ENCODE assay signal across 15 mouse cellular contexts in genomic region chr2:129046172-129046845, GRCm38 (mm10). TPM values are rescaled to one million over a fixed set of nuclear protein-coding genes. Genes with fewer than 3 reads are reported as not detected.
DNase-seq lines count a peak whose midpoint lies in the region; ATAC-seq and TF ChIP-seq lines count a peak whose summit lies in the region.
"Had no signal": no experiment of that assay in that cellular context is flagged by ENCODE, and none has a peak within 500 bp of the region (broad histone marks: within the 10 kb centered on the region; RNA-seq: fewer than 3 reads in every experiment).

No protein-coding gene starts in this region.

- H3K27me3 ChIP-seq in hindbrain, postnatal 0 days (ENCODE audit: insufficient read depth, low read length), result no peaks in the 10 kb centered on the region
- no peaks in the 10 kb centered on the region for H3K27me3 ChIP-seq in hindbrain, embryonic 11.5 days (ENCODE audit: control insufficient read depth, insufficient read depth, low read length)
- no peaks in the 10 kb centered on the region for H3K27me3 ChIP-seq in stomach, postnatal 0 days (ENCODE audit: control insufficient read depth, insufficient read depth, low read length)
- H3K27me3 ChIP-seq in intestine, postnatal 0 days (replicated peaks; ENCODE audit: control insufficient read depth, insufficient read depth, low read length), result no peaks in the 10 kb centered on the region
- H3K27me3 ChIP-seq: embryonic facial prominence, embryonic 15.5 days; Patski had no signal

- intact Hi-C loops in heart, postnatal 36 days (cut with DNase I), result no loop called here

- ATAC-seq in hindbrain, postnatal 0 days, result no peak
- ATAC-seq in hindbrain, embryonic 11.5 days (ENCODE audit: low FRiP score), result no peak
- peak; percentile 57; the same call in 1 of the 2 replicates for ATAC-seq in stomach, postnatal 0 days (ENCODE audit: low FRiP score, low TSS enrichment)
- ATAC-seq in intestine, postnatal 0 days, result no peak
- ATAC-seq: Patski had no signal

- 60% methylated on average over 6 of the region's 6 CpGs for WGBS in hindbrain, postnatal 0 days
- WGBS in hindbrain, embryonic 11.5 days, result 72% methylated on average over 6 of the region's 6 CpGs
- WGBS in stomach, postnatal 0 days, result 29% methylated on average over 6 of the region's 6 CpGs
- WGBS in intestine, postnatal 0 days, result 45% methylated on average over 6 of the region's 6 CpGs

- no peaks in the 10 kb centered on the region for H3K4me1 ChIP-seq in hindbrain, postnatal 0 days (ENCODE audit: insufficient read depth, low read length)
- no peaks in the 10 kb centered on the region for H3K4me1 ChIP-seq in hindbrain, embryonic 11.5 days (replicated peaks; ENCODE audit: control insufficient read depth, insufficient read depth, low read length)
- H3K4me1 ChIP-seq in stomach, postnatal 0 days (replicated peaks; ENCODE audit: control insufficient read depth, insufficient read depth), result no peaks in the 10 kb centered on the region
- no peaks in the 10 kb centered on the region; the same call in 1 of the 2 replicates for H3K4me1 ChIP-seq in intestine, postnatal 0 days (replicated peaks; ENCODE audit: control insufficient read depth, insufficient read depth, low read length)
- H3K4me1 ChIP-seq: embryonic facial prominence, embryonic 15.5 days; heart, embryonic 13.5 days; liver, embryonic 15.5 days; midbrain, embryonic 12.5 days had no signal

- H3K36me3 ChIP-seq in hindbrain, postnatal 0 days (ENCODE audit: insufficient read depth, low read length), result no peaks in the 10 kb centered on the region
- H3K36me3 ChIP-seq in hindbrain, embryonic 11.5 days (ENCODE audit: control insufficient read depth, insufficient read depth, low read length), result no peaks in the 10 kb centered on the region
- H3K36me3 ChIP-seq in stomach, postnatal 0 days (ENCODE audit: control insufficient read depth, insufficient read depth, low read length), result no peaks in the 10 kb centered on the region
- H3K36me3 ChIP-seq in intestine, postnatal 0 days (ENCODE audit: control insufficient read depth, insufficient read depth), result no peaks in the 10 kb centered on the region
- H3K36me3 ChIP-seq: embryonic facial prominence, embryonic 15.5 days; heart, embryonic 13.5 days; liver, embryonic 15.5 days; midbrain, embryonic 12.5 days had no signal

- H3K9ac ChIP-seq in hindbrain, postnatal 0 days (replicated peaks; ENCODE audit: low read length), result no peak overlapping the region
- no peak overlapping the region for H3K9ac ChIP-seq in hindbrain, embryonic 11.5 days (ENCODE audit: low read depth, low read length)
- no peak overlapping the region for H3K9ac ChIP-seq in stomach, postnatal 0 days (ENCODE audit: low read length)
- H3K9ac ChIP-seq in intestine, postnatal 0 days (ENCODE audit: low read depth, low read length), result no peak overlapping the region
- H3K9ac ChIP-seq: embryonic facial prominence, embryonic 15.5 days; heart, embryonic 13.5 days; liver, embryonic 15.5 days; midbrain, embryonic 12.5 days had no signal

- H3K4me2 ChIP-seq in hindbrain, postnatal 0 days (ENCODE audit: low read depth, low read length), result no peak overlapping the region
- H3K4me2 ChIP-seq in hindbrain, embryonic 11.5 days (replicated peaks; ENCODE audit: low read depth, low read length), result no peak overlapping the region
- H3K4me2 ChIP-seq in stomach, postnatal 0 days (replicated peaks; ENCODE audit: low read depth), result no peak overlapping the region
- H3K4me2 ChIP-seq in intestine, postnatal 0 days (replicated peaks; ENCODE audit: low read depth), result no peak overlapping the region
- H3K4me2 ChIP-seq: embryonic facial prominence, embryonic 15.5 days; heart, embryonic 13.5 days; liver, embryonic 15.5 days; midbrain, embryonic 12.5 days had no signal

- TF ChIP-seq CTCF in hindbrain, postnatal 0 days (IDR thresholded peaks at IDR 0.05; ENCODE audit: low read depth), result no peak
- no peak for TF ChIP-seq CTCF in stomach, postnatal 0 days (IDR thresholded peaks at IDR 0.05; ENCODE audit: low read depth)
- TF ChIP-seq CTCF in intestine, postnatal 0 days (IDR thresholded peaks at IDR 0.05; ENCODE audit: low read depth), result no peak

- no peak for TF ChIP-seq EP300 in stomach, postnatal 0 days (optimal IDR thresholded peaks at IDR 0.05)

- no peak overlapping the region for H3K4me3 ChIP-seq in hindbrain, postnatal 0 days (ENCODE audit: low read length)
- H3K4me3 ChIP-seq in hindbrain, embryonic 11.5 days (ENCODE audit: low read depth, low read length), result no peak overlapping the region
- H3K4me3 ChIP-seq in stomach, postnatal 0 days (ENCODE audit: low read depth, low read length), result no peak overlapping the region
- no peak overlapping the region for H3K4me3 ChIP-seq in intestine, postnatal 0 days (ENCODE audit: low read depth, low read length)
- H3K4me3 ChIP-seq: embryonic facial prominence, embryonic 15.5 days; heart, embryonic 13.5 days; liver, embryonic 15.5 days; midbrain, embryonic 12.5 days had no signal

- H3K9me3 ChIP-seq in hindbrain, postnatal 0 days (ENCODE audit: low read length), result no peaks in the 10 kb centered on the region
- no peaks in the 10 kb centered on the region for H3K9me3 ChIP-seq in hindbrain, embryonic 11.5 days (ENCODE audit: control insufficient read depth, low read length)
- no peaks in the 10 kb centered on the region for H3K9me3 ChIP-seq in stomach, postnatal 0 days (ENCODE audit: control insufficient read depth, low read length)
- no peaks in the 10 kb centered on the region for H3K9me3 ChIP-seq in intestine, postnatal 0 days (ENCODE audit: control insufficient read depth)
- H3K9me3 ChIP-seq: embryonic facial prominence, embryonic 15.5 days; heart, embryonic 13.5 days; liver, embryonic 15.5 days; midbrain, embryonic 12.5 days had no signal

- peak; percentile 35 for DNase-seq in hindbrain, postnatal 0 days (ENCODE audit: low spot score)
- DNase-seq in hindbrain, embryonic 11.5 days (ENCODE audit: low spot score), result no peak
- DNase-seq in ovary, adult 18-20 months (ENCODE audit: low spot score), result peak; percentile 72
- DNase-seq in ovary, postnatal 10 days (ENCODE audit: low spot score), result no peak
- DNase-seq in heart, postnatal 36 days, result peak; percentile 7 to 15
- no peak for DNase-seq in stomach, postnatal 0 days (ENCODE audit: low spot score)
- DNase-seq in B cell, adult 2 months, result no peak
- DNase-seq: cerebellum, postnatal 14 days had no signal

- no peak overlapping the region for H3K27ac ChIP-seq in hindbrain, postnatal 0 days
- H3K27ac ChIP-seq in hindbrain, embryonic 11.5 days (ENCODE audit: low read depth, low read length), result no peak overlapping the region
- H3K27ac ChIP-seq in stomach, postnatal 0 days (replicated peaks), result no peak overlapping the region
- no peak overlapping the region for H3K27ac ChIP-seq in intestine, postnatal 0 days (ENCODE audit: low read depth, low read length)
- H3K27ac ChIP-seq: embryonic facial prominence, embryonic 15.5 days; heart, embryonic 13.5 days; liver, embryonic 15.5 days; midbrain, embryonic 12.5 days had no signal

RNA-seq across cellular contexts. Expression of gene Vinac1, which starts 1.7 kb away (rescaled TPM):
- 1.5 TPM in 2 replicates for total RNA-seq in hindbrain, postnatal 0 days (2014; rRNA removed)
- polyA plus RNA-seq in hindbrain, postnatal 0 days (2015; fragmentation: Nextera tagmentation; extraction: Ambion mirVana), result 0.71 and 0.86 TPM in 2 replicates
- polyA plus RNA-seq in hindbrain, embryonic 11.5 days (2014; fragmentation: Nextera tagmentation; extraction: Ambion mirVana), result 0.12 and 0.17 TPM in 2 replicates
- total RNA-seq in heart, postnatal 36 days (2021), result not detected
- 0.16 and 0.22 TPM in 2 replicates for polyA plus RNA-seq in stomach, postnatal 0 days (2015; fragmentation: Nextera tagmentation; extraction: Ambion mirVana)
- polyA plus RNA-seq in intestine, postnatal 0 days (2015; fragmentation: Nextera tagmentation; extraction: Ambion mirVana), result not detected in 2 replicates
- polyA plus RNA-seq: embryonic facial prominence, embryonic 15.5 days; liver, embryonic 15.5 days; small intestine, adult 2 months had no signal

RNA-seq across cellular contexts. Expression of gene Ttl, which starts 19.4 kb away (rescaled TPM):
- 57.7 and 60.9 TPM in 2 replicates for total RNA-seq in hindbrain, postnatal 0 days (2014; rRNA removed)
- 34.1 and 35.9 TPM in 2 replicates for polyA plus RNA-seq in hindbrain, postnatal 0 days (2015; fragmentation: Nextera tagmentation; extraction: Ambion mirVana)
- polyA plus RNA-seq in hindbrain, embryonic 11.5 days (2014; fragmentation: Nextera tagmentation; extraction: Ambion mirVana), result 17.1 and 18.9 TPM in 2 replicates
- total RNA-seq in heart, postnatal 36 days (2021), result 10 to 100 TPM; 18.8 to 19.9 TPM
- polyA plus RNA-seq in stomach, postnatal 0 days (2015; fragmentation: Nextera tagmentation; extraction: Ambion mirVana), result 6.8 and 7.1 TPM in 2 replicates
- 3.4 and 3.5 TPM in 2 replicates for polyA plus RNA-seq in intestine, postnatal 0 days (2015; fragmentation: Nextera tagmentation; extraction: Ambion mirVana)

RNA-seq across cellular contexts. Expression of gene Polr1b, which starts 54.5 kb away (rescaled TPM):
- total RNA-seq in hindbrain, postnatal 0 days (2014; rRNA removed), result 20.9 and 21.8 TPM in 2 replicates
- 10.5 and 11.3 TPM in 2 replicates for polyA plus RNA-seq in hindbrain, postnatal 0 days (2015; fragmentation: Nextera tagmentation; extraction: Ambion mirVana)
- polyA plus RNA-seq in hindbrain, embryonic 11.5 days (2014; fragmentation: Nextera tagmentation; extraction: Ambion mirVana), result 16.7 and 19.7 TPM in 2 replicates
- 10 to 100 TPM; 11.9 to 12.2 TPM for total RNA-seq in heart, postnatal 36 days (2021)
- polyA plus RNA-seq in stomach, postnatal 0 days (2015; fragmentation: Nextera tagmentation; extraction: Ambion mirVana), result 9.3 and 9.5 TPM in 2 replicates
- 5.3 and 6.0 TPM in 2 replicates for polyA plus RNA-seq in intestine, postnatal 0 days (2015; fragmentation: Nextera tagmentation; extraction: Ambion mirVana)

Comparison
In these comparisons a context has a peak if more than half of its experiments do, and no peak if none do; other contexts are left out.
1. DNase-seq: peak in hindbrain, postnatal 0 days (single experiment), ovary, adult 18-20 months (single experiment) and heart, postnatal 36 days (2 of 2); none in hindbrain, embryonic 11.5 days (single experiment), ovary, postnatal 10 days (single experiment), stomach, postnatal 0 days (single experiment) and B cell, adult 2 months (0 of 2).